Mouse (Mus musculus): Measurements from ENCODE around the gene Klhl2. TPM values are rescaled to one million over a fixed set of nuclear protein-coding genes. Genes with fewer than 3 reads are reported as not detected.
A peak's percentile ranks its signal among the peaks of the same experiment; 100 is the strongest.

The Klhl2 gene
- total RNA-seq (2012; rRNA removed) (11.5 and 12.3 TPM in 2 replicates), total RNA-seq (2014; rRNA removed) (10.8 and 11.8 TPM in 2 replicates), polyA plus RNA-seq (2012; ENCODE audit: insufficient read length, low read depth) (9.3 and 11.0 TPM in 2 replicates)

- peaks cover 9% of the 10 kb centered on the region for H3K79me2 ChIP-seq (replicated peaks; ENCODE audit: control insufficient read depth, extremely low read depth, insufficient read depth, poor library complexity, severe bottlenecking)
- H3K4me1 ChIP-seq (ENCODE audit: control insufficient read depth in 1 of 2, insufficient read depth in 2 of 2): peaks cover 6 to 29% of the 10 kb centered on the region in 2 experiments
- in situ Hi-C loops (cut with MboI; ENCODE audit: low pct_ligation_motif_present, low pct_unique_long_range_greater_than_20kb, low sequenced_read_pairs) (loop anchor here (25.0 kb wide), 1 partner anchor 87 kb away; the partner anchor contains the start of gene Tmem192), dilution Hi-C loops (cut with MboI; ENCODE audit: extremely low pct_ligation_motif_present, extremely low pct_unique_long_range_greater_than_20kb, low sequenced_read_pairs) (no loop called here)
- H3K4me2 ChIP-seq (ENCODE audit: insufficient read depth, low read depth, poor library complexity, severe bottlenecking): peak within 1 kb of the TSS; percentile 98
- no peaks in the 10 kb centered on the region for H3K27me3 ChIP-seq (replicated peaks)
- peaks cover 0 to 1% of the 10 kb centered on the region in 2 experiments for H3K36me3 ChIP-seq (replicated peaks in 1 of 2; ENCODE audit: control insufficient read depth in 1 of 2, insufficient read depth in 1 of 2, low read length in 1 of 2)
- H3K4me3 ChIP-seq (replicated peaks in 1 of 3; ENCODE audit: low read depth in 2 of 3, low read length in 2 of 3, poor library complexity in 1 of 3): peak within 1 kb of the TSS; percentile 65 to 99 (median 72)
- peak within 1 kb of the TSS; percentile 86 for H3K9ac ChIP-seq (ENCODE audit: insufficient read depth, low read depth)
- DNase-seq (ENCODE audit: extremely low read depth): peak; percentile 47
- TF ChIP-seq NRF1 (IDR thresholded peaks at IDR 0.05; ENCODE audit: low read depth, low read length): peak; percentile 80
- TF ChIP-seq TCF12 (IDR thresholded peaks at IDR 0.05; ENCODE audit: low read depth, low read length): no peak
- TF ChIP-seq ZMIZ1 (IDR thresholded peaks at IDR 0.05; ENCODE audit: low read depth, low read length): peak; percentile 57
- TF ChIP-seq ELF1 (IDR thresholded peaks at IDR 0.05; ENCODE audit: low read depth, low read length): peak; percentile 93
- peak; percentile 66 for TF ChIP-seq POLR2A (IDR thresholded peaks at IDR 0.05; ENCODE audit: low read depth, low read length)
- no peak for TF ChIP-seq ZC3H11A (IDR thresholded peaks at IDR 0.05; ENCODE audit: low read depth, low read length)
- TF ChIP-seq MEF2A (IDR thresholded peaks at IDR 0.05; ENCODE audit: borderline replicate concordance, low read depth, low read length): no peak
- TF ChIP-seq E2F4 (IDR thresholded peaks at IDR 0.05; ENCODE audit: insufficient replicate concordance, low read depth, low read length): no peak
- TF ChIP-seq NELFE (IDR thresholded peaks at IDR 0.05; ENCODE audit: low read depth, low read length): peak; percentile 72
- no peak for TF ChIP-seq JUND (conservative IDR thresholded peaks at IDR 0.05; ENCODE audit: low read depth, low read length)
- peak; percentile 32; the same call in 1 of the 2 replicates for TF ChIP-seq HCFC1 (IDR thresholded peaks at IDR 0.05; ENCODE audit: low read depth, low read length)
- TF ChIP-seq UBTF (IDR thresholded peaks at IDR 0.05; ENCODE audit: low read depth, low read length): 0 out of 2 replicates have a peak, but pooled peaks have one; percentile 57
- TF ChIP-seq ETS1 (conservative IDR thresholded peaks at IDR 0.05; ENCODE audit: low read depth, low read length): no peak
- TF ChIP-seq CTCF (conservative IDR thresholded peaks at IDR 0.05 in 1 of 2, IDR thresholded peaks at IDR 0.05 in 1 of 2; ENCODE audit: low read depth in 2 of 2, low read length in 2 of 2): no peak
- no peak for TF ChIP-seq RCOR1 (conservative IDR thresholded peaks at IDR 0.05; ENCODE audit: low read depth, low read length)
- TF ChIP-seq MAZ (IDR thresholded peaks at IDR 0.05; ENCODE audit: low read depth, low read length): peak; percentile 68; the same call in 1 of the 2 replicates
- H3K9me3 ChIP-seq (replicated peaks; ENCODE audit: low read length): no peaks in the 10 kb centered on the region
- H3K27ac ChIP-seq (ENCODE audit: insufficient read depth, low read depth): peak within 1 kb of the TSS; percentile 11; the same call in 1 of the 2 replicates
Observed at GRCm38 (mm10) chr8:64849897-64850541, at the start of gene Klhl2. Gene Klhl2, minus strand, starts transcription at chr8:64850017.

- in situ Hi-C loops (cut with MboI; ENCODE audit: low pct_ligation_motif_present, low pct_unique_long_range_greater_than_20kb, low sequenced_read_pairs): no loop called here
- Histone ChIP-seq H3K9ac (ENCODE audit: insufficient read depth, low read depth) (no peak overlapping the region), H3K27me3 (replicated peaks) (no peaks in the 10 kb centered on the region), H3K27ac (ENCODE audit: insufficient read depth, low read depth) (no peak overlapping the region), H3K4me3 (replicated peaks in 1 of 3; ENCODE audit: low read depth in 2 of 3, low read length in 2 of 3, poor library complexity in 1 of 3) (no peak overlapping the region), H3K9me3 (replicated peaks; ENCODE audit: low read length) (no peaks in the 10 kb centered on the region), H3K36me3 (replicated peaks in 1 of 2; ENCODE audit: control insufficient read depth in 1 of 2, insufficient read depth in 1 of 2, low read length in 1 of 2) (no peaks in the 10 kb centered on the region), H3K4me1 (ENCODE audit: control insufficient read depth in 1 of 2, insufficient read depth in 2 of 2) (0 out of 4 replicates have a peak, but pooled peaks cover 0 to 4% of the 10 kb centered on the region in 2 experiments), H3K79me2 (replicated peaks; ENCODE audit: control insufficient read depth, extremely low read depth, insufficient read depth, poor library complexity, severe bottlenecking) (no peaks in the 10 kb centered on the region), H3K4me2 (ENCODE audit: insufficient read depth, low read depth, poor library complexity, severe bottlenecking) (no peak overlapping the region)
- no peak for TF ChIP-seq CTCF (conservative IDR thresholded peaks at IDR 0.05 in 1 of 2, IDR thresholded peaks at IDR 0.05 in 1 of 2; ENCODE audit: low read depth in 2 of 2, low read length in 2 of 2)
- TF ChIP-seq TBP (conservative IDR thresholded peaks at IDR 0.05; ENCODE audit: low read depth, low read length): no peak
- TF ChIP-seq MAX (IDR thresholded peaks at IDR 0.05; ENCODE audit: low read length): no peak
- TF ChIP-seq SIN3A (IDR thresholded peaks at IDR 0.05; ENCODE audit: low read length): no peak
- no peak for TF ChIP-seq TCF12 (IDR thresholded peaks at IDR 0.05; ENCODE audit: low read depth, low read length)
- no peak for TF ChIP-seq USF2 (conservative IDR thresholded peaks at IDR 0.05; ENCODE audit: low read depth, low read length)
- no peak for TF ChIP-seq JUND (conservative IDR thresholded peaks at IDR 0.05; ENCODE audit: low read depth, low read length)
- TF ChIP-seq MYC (IDR thresholded peaks at IDR 0.05; ENCODE audit: low read depth, low read length): no peak
- no peak for TF ChIP-seq MAZ (IDR thresholded peaks at IDR 0.05; ENCODE audit: low read depth, low read length)
- no peak for TF ChIP-seq NELFE (IDR thresholded peaks at IDR 0.05; ENCODE audit: low read depth, low read length)
- TF ChIP-seq ZMIZ1 (IDR thresholded peaks at IDR 0.05; ENCODE audit: low read depth, low read length): no peak
- no peak for TF ChIP-seq EP300 (IDR thresholded peaks at IDR 0.05; ENCODE audit: low read length)
- dilution Hi-C loops (cut with MboI; ENCODE audit: extremely low pct_ligation_motif_present, extremely low pct_unique_long_range_greater_than_20kb, low sequenced_read_pairs): no loop called here
- DNase-seq (ENCODE audit: extremely low read depth): no peak
Observed at GRCm38 (mm10) chr8:64898710-64899109, 48.9 kb upstream of the Klhl2 start.

All from CH12.LX (cell line).